Mouse (Mus musculus) T-helper 1 cell (primary cell): ENCODE measurements around the gene Elovl1.

Experiments
- in situ Hi-C: fragments of 300-600 bp; cut with MboI, MseI; formaldehyde crosslinking; loops from one replicate; pipeline ENCODE4 v1.15.1; 2025; ENCODE audit warnings: high pct_unique_total_duplicates

The Elovl1 gene

DNA sequence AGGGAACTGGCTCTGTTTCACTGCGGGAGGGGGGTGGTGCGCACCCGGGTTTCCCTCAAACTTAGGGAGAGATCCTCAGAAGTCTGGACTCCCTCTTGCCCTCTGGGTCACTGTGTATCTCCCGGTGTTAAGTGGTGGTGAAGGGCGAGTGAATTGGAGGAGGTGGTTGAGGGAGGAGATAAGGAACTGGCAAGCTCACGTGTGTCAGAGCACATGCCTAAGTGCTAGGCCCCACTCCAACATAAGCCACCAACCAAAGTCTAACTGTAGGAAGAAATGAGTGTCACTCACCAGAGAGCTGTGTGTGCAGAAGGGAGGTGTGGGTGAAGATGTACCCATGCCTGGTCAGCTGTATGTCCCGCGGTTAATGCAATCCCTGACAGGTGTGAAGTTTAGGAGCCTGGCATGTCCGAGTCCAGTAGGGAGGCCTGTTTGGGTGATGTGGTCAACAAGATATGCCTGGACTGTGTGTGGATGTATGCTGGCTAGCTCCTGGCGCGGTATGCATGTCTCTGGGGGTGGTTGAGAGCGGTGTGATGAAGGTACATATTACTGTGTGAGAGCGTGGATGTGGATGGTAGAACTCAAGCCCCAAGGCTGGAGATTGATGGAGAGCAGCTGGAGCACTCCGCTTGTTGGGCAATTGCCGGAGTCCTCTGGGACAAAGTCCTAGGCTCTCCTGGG is 780 bp downstream of the Elovl1 start:
- in situ Hi-C loops: no loop called here

DNA sequence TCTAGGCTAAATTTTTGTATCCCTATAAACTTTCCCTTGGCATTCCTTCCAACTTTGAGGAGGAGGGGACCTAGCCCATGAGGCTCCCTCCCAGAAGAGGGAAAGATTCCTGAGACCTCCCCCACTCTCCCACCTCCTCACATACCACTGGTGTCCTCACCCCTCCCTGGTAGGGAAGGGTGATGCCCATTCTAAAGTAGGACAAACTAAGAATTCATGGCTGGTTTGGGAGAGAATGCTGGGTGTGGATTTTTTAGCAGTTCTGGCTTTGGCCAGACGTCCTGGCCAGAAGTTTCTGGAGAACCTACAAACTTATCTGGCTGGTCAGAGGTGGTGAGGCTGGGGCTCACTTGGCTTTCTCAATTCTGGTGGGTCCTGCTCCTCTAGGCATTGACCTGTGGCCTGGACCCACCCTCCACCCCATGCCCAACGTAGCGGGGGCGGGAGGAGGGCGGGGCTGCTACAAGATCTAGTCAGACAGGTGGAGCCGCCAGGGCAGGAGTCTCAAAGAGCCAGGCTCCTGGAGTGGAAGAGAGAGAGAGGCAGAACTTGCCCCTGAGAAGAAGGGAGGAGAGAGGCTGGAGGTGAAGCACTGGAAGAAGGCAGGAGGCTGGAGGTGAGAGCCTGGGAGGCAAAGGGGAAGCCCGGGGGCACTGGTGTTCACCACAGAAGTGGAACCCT is 1.5 kb downstream of the Elovl1 start:
- in situ Hi-C loops: no loop called here

DNA sequence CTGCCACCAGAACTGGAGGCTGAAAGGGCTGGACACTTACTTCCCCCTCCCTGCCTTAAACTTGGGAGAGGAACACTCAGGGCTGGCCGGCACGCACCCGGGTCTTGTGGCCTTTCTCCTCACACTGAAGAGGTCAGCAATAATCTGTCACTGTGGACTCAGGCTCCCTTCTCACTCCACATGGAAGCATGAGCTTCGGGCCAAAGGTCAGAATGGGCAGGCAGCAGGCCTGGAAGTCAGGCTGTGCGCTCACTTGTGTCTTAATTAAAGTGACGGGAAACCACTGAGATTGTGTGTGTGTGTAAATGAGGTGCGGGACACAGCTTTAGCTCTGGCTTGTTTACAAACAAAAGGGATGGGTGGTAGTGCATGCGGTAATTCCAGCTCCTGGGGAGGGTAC is 4.4 kb downstream of the Elovl1 start:
- in situ Hi-C loops: loop anchor here (10.0 kb wide), 1 partner anchor 258 kb away; no protein-coding TSS in a partner anchor

DNA sequence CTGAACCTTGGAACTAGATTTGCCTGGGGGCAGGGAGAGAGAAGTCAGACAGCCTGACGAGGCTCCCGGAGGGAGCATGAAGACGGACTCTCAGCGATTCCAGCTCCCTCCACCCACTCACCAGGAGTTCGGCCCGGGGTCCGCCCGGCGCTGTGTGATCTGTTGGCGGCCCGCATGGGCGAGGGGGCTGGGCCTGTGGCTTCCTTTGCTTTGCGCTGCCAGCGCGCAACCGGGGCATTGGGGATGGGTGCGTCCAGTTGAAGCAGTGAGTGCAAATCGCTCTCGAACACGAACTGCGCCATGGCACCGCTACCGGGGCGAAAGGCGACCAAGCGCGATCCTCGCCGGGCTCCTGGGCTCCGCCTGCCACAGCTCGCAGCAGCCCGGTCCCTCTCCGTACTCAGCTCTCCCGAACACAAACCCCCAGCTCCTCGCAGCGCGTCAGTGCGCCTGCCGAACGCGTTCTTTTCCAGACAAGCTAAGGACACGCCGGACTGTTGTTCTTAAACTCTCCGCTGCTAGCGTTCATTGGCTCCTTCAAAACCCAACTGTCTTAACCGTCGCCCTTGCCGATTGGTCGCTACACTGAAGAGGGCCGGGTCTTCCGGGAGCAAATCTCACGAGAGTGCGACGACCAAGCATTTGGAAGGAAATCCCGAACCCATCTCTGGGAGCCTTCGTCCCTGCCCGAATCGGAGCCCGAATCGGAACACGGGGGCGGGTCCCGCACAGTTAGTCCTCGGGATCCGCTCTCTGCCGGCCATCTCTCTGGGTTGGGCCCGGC is 9.1 kb downstream of the Elovl1 start, which contains the start of gene Cdc20:
TSS of gene Cdc20 (minus strand) at position 533 of the 784 bp plus-strand sequence.
- in situ Hi-C loops: loop anchor here (10.0 kb wide), 1 partner anchor 262 kb away; no protein-coding TSS in a partner anchor

DNA sequence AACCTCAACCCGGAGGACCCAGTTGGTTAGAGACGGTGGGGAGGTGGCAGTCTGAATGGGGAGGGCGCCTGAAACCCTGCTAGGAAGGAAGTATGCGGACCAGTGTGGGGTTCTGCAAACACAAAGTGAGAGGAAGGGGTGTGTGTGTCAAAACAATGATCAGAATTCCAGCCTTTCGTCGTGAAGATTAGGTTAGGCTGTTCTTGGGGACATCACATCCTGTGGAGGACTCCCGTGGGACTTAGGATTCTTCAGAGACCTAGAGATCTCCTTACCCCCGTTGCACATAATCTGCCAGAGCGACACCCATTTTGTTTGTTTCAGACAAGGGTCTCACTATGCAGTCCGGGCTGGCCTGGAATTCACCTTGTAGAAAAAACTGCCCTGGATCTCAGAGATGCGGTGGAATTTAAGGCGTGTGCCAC is 9.9 kb downstream of the Elovl1 start:
- in situ Hi-C loops: loop anchor here (10.0 kb wide), 1 partner anchor 263 kb away; no protein-coding TSS in a partner anchor

DNA sequence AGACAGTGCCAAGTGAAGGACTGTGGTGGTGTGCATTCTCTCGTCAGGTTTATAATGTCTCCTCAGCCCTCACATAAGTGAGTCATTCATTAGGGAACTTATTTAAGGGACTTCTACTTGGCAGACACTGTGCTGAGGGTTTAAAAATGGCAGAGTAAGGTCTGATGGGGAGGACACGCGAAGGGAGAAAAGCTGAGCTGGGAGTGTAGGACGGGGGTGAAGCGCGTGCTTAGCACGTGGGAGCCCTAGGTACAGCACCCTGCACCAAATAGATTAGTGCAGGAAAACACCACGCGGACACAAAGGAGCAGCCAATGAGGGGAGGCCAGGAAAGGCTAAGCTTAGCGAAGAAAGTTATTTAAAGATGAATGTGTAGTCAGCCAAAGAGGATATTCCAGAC is 17.2 kb downstream of the Elovl1 start:
- in situ Hi-C loops: no loop called here

DNA sequence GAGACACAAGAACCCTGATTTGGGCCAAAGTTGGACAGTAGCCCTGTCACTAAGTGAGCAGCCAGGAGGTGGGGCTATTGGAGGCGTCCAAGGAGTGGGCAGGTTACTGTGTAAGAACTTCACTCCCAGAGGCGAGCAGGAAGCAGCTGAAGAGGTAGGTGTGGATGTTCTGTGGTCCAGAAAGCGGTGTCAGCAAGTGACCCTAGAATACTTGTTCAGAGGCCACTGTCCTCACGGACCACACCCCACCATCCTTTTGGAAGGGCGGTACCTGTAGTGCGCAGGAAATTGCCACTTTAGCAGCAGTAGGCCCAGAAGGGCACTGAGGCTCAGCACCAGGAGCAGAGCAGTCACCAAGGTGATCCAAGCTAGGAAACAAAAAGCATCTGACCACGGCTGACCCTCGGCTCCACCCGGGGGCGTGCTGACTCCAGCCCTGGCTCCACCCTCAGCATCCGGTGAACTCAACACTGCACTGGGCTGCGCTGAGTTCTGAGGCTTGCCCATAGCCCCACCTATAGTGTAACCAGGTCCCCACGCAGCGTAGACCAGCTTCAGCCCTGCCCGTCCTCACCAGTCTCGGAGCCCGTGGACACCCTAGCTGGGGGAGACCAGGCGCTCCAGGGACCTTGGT is 18.0 kb downstream of the Elovl1 start:
- in situ Hi-C loops: no loop called here

DNA sequence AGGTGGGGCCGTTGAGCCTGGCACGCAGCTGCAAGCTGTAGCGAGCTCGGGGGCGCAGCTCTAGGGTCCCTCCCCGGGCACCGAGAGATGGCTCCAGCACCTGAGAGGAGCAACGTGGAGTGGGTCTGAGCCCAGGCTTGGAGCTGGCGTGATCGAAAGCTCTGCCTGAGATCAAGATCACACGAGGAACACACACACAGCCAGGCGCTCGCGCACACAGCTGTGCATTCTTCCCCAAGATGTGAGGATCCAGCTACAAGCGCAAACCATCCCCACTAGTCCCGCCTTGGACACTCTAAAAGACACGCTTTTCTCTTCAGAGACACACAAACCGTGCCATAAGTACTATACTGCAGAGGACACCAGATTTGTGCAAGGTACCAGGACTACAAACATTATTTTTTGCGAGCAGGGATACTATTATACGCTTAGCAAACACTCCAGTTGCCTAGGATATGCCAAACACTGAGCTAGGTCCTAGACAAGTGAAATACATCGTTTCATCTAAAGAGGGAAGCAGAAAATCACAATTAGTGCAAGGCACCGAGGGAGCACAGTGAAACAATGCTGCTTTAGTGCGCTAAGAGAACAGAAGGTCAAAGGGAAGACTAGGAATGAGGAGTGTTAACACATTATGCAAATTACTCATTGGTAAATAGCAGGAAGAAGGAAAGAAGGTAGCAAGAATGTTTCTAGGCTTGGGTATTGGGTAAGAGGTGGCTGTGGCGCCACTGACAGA is 18.7 kb downstream of the Elovl1 start:
- in situ Hi-C loops: no loop called here

DNA sequence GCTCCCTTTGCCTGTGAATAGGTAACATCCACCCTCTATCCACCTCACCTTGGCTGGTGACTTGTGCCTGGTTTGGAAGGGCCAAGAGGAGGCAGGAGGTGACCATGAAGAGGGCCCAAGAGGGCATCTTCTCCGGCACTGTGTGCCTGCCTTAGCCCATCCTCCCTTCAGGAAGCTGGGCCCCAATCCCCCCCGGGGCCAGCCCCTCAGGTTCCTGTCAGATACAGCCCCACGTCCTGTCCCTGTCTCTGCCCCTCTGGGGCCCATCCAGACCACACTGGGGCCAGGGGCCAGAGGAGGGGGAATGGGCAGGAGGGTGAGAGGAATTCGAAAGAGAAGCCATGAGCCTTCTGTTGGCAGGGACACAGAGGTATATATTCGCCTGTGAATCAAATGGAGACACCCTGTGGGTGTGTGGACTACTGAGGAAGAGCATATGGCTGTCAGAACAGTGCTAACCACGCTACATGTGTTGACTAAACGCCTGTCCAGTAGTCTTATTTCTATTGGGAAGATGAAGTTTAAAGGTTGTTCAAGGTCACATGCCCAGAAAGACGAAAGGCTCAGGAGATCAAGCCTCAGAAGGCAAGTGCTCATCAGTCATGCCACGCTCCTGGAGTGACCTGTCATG is 29.6 kb downstream of the Elovl1 start, which contains the start of gene Mpl:
TSS of gene Mpl (minus strand) at position 169 of the 631 bp plus-strand sequence.
- in situ Hi-C loops: no loop called here

DNA sequence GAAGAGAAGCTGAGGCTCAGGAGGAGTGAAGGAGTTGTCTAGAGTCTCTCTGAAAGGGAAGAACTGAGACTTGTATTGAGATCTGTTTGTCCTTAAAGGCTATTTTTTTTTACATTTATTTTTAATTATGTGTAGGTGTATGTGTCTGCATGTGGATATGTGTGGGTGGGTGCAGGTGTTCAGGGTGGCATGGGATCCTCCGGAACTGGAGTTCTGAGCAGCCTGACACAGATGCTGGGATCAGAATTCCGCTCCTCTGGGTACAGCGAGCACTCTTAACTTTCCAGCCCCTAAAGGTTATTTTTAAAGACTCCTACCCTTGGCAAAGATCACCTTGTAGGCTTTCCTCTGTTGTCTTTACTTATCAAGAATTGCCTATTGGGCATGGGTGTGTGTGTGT is 37.1 kb downstream of the Elovl1 start:
- in situ Hi-C loops: no loop called here

DNA sequence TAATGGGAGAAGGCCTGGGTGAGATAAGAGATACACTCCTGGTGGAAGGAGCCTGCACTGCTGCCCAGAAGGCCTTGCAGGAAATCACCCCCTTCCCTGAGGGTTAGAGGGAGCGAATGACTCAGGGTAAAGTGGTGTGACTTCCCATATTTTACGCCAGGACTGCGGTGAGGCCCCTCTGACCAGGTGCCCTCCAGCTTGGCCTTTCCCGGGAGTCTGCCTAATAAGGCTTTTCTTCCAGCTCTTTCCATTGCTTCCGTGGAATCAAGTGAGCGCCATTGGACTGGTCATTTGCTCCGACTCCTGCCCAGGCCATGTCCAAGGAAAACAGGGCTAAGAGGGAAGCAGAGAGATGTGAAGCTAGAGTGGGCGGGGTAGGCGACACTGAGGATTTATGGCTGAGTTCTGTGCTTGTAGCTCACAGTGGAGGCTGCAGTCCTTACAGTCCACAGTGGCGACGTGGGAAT is 37.8 kb downstream of the Elovl1 start:
- in situ Hi-C loops: no loop called here

DNA sequence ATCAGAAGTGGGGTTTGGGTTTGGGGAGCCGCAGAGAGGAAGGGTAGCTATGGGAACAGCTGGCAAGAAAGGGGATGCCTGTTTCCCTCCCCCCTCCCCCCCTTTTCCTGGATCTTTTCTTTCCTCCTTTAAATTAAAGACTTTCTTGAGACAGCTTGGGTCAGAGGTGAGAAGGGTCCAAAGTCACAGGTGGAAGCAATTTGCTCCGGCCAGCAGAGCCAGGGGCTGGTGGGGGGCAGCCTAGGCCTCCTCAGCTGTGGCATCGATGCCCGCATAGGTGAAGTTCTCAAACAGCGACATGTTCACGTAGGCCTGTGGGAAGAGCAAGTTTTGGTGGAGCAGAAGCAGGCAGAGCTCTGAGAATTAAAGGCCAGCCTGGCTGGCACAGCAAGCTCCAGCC is 43.4 kb downstream of the Elovl1 start:
- in situ Hi-C loops: no loop called here

DNA sequence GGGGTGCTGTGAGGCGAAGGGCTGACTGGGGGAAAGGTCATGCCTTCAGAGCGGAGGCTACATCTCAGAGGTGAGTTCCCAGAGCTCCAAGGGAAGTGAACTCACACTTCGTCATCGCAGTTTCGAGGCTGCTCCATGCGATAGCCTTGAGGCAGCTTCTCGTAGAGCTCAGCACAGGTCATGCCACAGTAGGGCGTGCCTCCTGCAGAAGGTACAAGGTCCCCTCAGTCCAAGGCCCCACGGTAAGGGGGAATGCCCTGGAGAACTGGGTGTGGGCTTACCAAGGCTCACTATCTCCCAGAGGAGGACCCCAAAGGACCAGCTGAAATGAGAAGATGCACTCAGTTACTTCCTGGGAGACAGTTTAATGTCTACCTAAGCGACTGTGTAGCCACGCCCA is 44.8 kb downstream of the Elovl1 start:
- in situ Hi-C loops: no loop called here

DNA sequence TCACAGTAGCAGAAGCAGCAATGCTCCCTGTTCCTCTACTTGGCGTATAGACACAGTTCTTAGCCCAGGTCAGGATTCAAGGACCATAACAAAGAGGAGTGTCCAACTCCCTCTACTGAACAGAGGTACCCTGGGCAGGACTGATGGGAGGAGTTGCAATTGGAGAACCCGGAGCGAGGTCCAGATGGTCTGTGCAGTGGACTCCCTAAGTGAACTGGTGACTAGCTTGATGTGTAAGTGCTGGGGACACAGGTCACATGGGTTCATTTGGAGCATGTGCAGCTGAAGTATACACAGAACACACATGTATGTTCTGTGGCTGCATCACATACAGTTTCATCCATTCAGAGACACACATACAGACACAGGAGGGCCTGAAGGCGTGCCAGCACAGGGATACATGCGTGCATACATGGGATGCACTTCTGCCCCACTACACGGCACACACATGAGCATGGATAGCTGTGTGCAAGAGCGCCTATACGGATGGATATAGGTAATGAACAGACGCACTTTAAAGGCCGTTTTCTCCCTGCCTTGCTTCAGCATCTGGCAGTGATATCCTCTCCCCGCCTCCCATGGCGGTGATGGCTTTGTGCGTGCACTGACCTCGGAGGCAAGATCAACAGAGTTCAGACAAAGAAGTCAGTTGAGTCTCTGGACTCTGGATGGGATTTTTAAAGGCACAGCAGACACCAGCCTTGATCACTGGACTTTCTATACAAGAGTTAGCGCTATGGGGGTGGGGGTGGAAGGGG is 49.1 kb downstream of the Elovl1 start:
- in situ Hi-C loops: no loop called here
